Mouse (Mus musculus): Measurements from ENCODE around the gene Rfc1. TPM values are rescaled to one million over a fixed set of nuclear protein-coding genes. Genes with fewer than 3 reads are reported as not detected.

The Rfc1 gene
- polyA plus RNA-seq, 1 experiment from 2014 or later = 38.5 TPM

DNA sequence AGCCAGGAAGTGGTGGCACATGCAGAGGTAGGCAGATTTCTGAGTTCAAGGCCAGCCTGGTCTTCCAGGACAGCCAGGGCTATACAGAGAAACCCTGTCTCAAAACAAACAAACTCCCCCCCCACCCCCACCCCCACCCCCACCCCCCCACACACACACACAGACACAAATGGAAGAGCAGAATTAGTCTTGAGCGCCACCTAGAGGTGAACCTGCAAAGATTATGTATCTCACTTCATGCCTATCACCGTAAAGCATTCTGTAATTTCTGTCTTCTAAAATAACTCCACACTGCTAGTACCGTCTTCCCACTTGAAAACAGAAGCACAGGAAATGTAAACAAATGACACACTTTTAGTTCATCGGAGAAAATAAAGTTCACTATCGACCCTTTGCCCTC, 92.7 kb downstream of the Rfc1 start:
- H3K4me1 ChIP-seq (replicated peaks; ENCODE audit: control insufficient read depth, insufficient read depth, low read length) = no peaks in the 10 kb centered on the region
- ATAC-seq = peak; percentile 62

DNA sequence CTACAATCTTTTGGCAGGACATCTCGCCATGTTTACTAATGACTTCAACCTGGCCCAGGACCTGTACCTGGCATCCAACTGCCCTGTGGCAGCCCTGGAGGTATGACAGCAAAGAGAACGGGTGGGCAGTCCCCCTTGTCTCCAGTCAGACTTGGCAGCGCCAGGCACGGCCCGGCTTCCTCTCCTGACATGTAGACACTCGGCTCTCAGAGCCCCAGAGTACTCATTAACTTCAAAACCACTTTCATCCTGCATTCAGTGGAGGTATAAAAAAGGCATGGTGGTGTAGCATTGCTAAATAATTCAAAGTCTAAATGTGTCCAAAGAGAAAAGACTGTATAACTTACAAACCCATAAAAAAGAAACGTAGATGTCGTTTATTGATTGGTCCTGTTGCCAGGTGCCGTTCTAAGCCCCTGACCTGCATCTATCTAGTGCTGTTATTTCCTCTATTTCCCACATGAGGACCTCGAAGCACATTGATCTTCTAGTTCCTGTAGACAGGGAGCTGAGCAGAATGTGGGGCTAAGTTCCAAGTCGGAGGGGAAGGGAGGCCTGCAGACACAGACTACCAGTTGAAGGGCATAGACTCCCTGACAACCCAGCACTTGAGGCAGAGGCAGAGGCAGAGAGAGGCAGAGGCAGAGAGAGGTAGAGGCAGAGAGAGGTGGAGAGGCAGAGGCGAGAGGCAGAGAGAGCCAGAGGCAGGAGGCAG, 104.0 kb downstream of the Rfc1 start:
- H3K4me1 ChIP-seq (replicated peaks; ENCODE audit: control insufficient read depth, insufficient read depth, low read length) = 0 out of 2 replicates have a peak, but pooled peaks cover 2% of the 10 kb centered on the region
- no peaks in the 10 kb centered on the region for H3K27me3 ChIP-seq (replicated peaks; ENCODE audit: control insufficient read depth, insufficient read depth, low read length)
- H3K9ac ChIP-seq (replicated peaks; ENCODE audit: low read depth, low read length) = no peak overlapping the region
- H3K36me3 ChIP-seq (ENCODE audit: control insufficient read depth, insufficient read depth) = peaks cover 9% of the 10 kb centered on the region
- H3K27ac ChIP-seq (ENCODE audit: low read length) = no peak overlapping the region
- 56% methylated on average over 12 of the region's 12 CpGs for WGBS
- H3K9me3 ChIP-seq (ENCODE audit: control insufficient read depth, low read length) = no peaks in the 10 kb centered on the region
- no peak for ATAC-seq
- no peak overlapping the region for H3K4me3 ChIP-seq (replicated peaks; ENCODE audit: low read length)
- H3K4me2 ChIP-seq (ENCODE audit: low read length) = no peak overlapping the region

More for the DNA sequence above, 92.7 kb downstream of the Rfc1 start:
- H3K9me3 ChIP-seq (ENCODE audit: control insufficient read depth, low read length) = no peaks in the 10 kb centered on the region
- H3K36me3 ChIP-seq (ENCODE audit: control insufficient read depth, insufficient read depth) = 0 out of 2 replicates have a peak, but pooled peaks cover 3% of the 10 kb centered on the region
- no peak overlapping the region for H3K9ac ChIP-seq (replicated peaks; ENCODE audit: low read depth, low read length)
- no peak overlapping the region for H3K27ac ChIP-seq (ENCODE audit: low read length)
- H3K27me3 ChIP-seq (replicated peaks; ENCODE audit: control insufficient read depth, insufficient read depth, low read length) = no peaks in the 10 kb centered on the region
- WGBS = 44% methylated on average over 5 of the region's 5 CpGs
- no peak overlapping the region for H3K4me3 ChIP-seq (replicated peaks; ENCODE audit: low read length)
- H3K4me2 ChIP-seq (ENCODE audit: low read length) = no peak overlapping the region

DNA sequence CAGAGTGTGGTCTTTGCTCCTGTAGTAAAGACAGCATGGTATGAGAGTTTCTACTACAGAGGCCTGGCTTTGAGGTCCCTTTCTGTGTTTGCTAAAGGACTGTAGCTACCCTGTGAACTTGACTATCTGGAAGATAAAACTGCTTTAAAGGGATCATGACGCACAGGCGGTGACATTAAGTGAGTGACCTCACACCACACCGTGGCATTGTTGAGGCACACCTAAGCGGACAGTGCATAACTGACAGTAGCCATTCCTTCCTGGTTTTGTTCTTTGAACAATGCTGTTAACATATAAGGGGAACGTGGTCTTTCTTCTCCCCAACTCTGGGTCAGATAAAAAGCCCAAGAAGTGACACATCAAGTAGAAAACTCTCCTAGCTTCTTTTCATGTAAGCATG, 111.4 kb downstream of the Rfc1 start:
- Histone ChIP-seq H3K36me3 (ENCODE audit: control insufficient read depth, insufficient read depth) (peaks cover 2% of the 10 kb centered on the region; the same call in 1 of the 2 replicates), H3K4me2 (ENCODE audit: low read length) (no peak overlapping the region)

GRCm38 (mm10) chr5:65221037-65221436, 114.4 kb downstream of the Rfc1 start:
- H3K27me3 ChIP-seq (replicated peaks; ENCODE audit: control insufficient read depth, insufficient read depth, low read length) = no peaks in the 10 kb centered on the region
- no peak overlapping the region for H3K4me3 ChIP-seq (replicated peaks; ENCODE audit: low read length)
- whole genome bisulfite sequencing = 87% methylated on average over 7 of the region's 7 CpGs
- H3K27ac ChIP-seq (ENCODE audit: low read length) = no peak overlapping the region
- no peak for ATAC-seq
- no peak overlapping the region for H3K4me2 ChIP-seq (ENCODE audit: low read length)
- H3K9me3 ChIP-seq (ENCODE audit: control insufficient read depth, low read length) = no peaks in the 10 kb centered on the region
- H3K36me3 ChIP-seq (ENCODE audit: control insufficient read depth, insufficient read depth) = no peaks in the 10 kb centered on the region; the same call in 1 of the 2 replicates
- no peaks in the 10 kb centered on the region for H3K4me1 ChIP-seq (replicated peaks; ENCODE audit: control insufficient read depth, insufficient read depth, low read length)
- no peak overlapping the region for H3K9ac ChIP-seq (replicated peaks; ENCODE audit: low read depth, low read length)

More for the DNA sequence above, 111.4 kb downstream of the Rfc1 start:
- H3K9ac ChIP-seq (replicated peaks; ENCODE audit: low read depth, low read length) = no peak overlapping the region
- H3K27me3 ChIP-seq (replicated peaks; ENCODE audit: control insufficient read depth, insufficient read depth, low read length) = no peaks in the 10 kb centered on the region
- no peaks in the 10 kb centered on the region for H3K9me3 ChIP-seq (ENCODE audit: control insufficient read depth, low read length)
- no peaks in the 10 kb centered on the region for H3K4me1 ChIP-seq (replicated peaks; ENCODE audit: control insufficient read depth, insufficient read depth, low read length)
- ATAC-seq = no peak
- 91% methylated on average over 5 of the region's 5 CpGs for WGBS
- no peak overlapping the region for H3K4me3 ChIP-seq (replicated peaks; ENCODE audit: low read length)
- H3K27ac ChIP-seq (ENCODE audit: low read length) = no peak overlapping the region

- no peak overlapping the region for H3K27ac ChIP-seq (ENCODE audit: low read length)
- no peak overlapping the region for H3K9ac ChIP-seq (replicated peaks; ENCODE audit: low read depth, low read length)
- H3K4me2 ChIP-seq (ENCODE audit: low read length) = no peak overlapping the region
- ATAC-seq = no peak
- H3K27me3 ChIP-seq (replicated peaks; ENCODE audit: control insufficient read depth, insufficient read depth, low read length) = no peaks in the 10 kb centered on the region
- no peaks in the 10 kb centered on the region for H3K9me3 ChIP-seq (ENCODE audit: control insufficient read depth, low read length)
- no peaks in the 10 kb centered on the region for H3K4me1 ChIP-seq (replicated peaks; ENCODE audit: control insufficient read depth, insufficient read depth, low read length)
- no peak overlapping the region for H3K4me3 ChIP-seq (replicated peaks; ENCODE audit: low read length)
- H3K36me3 ChIP-seq (ENCODE audit: control insufficient read depth, insufficient read depth) = no peaks in the 10 kb centered on the region
- WGBS = 91% methylated on average over 11 of the region's 11 CpGs
Observed at GRCm38 (mm10) chr5:65217305-65218269, 117.9 kb downstream of the Rfc1 start.

DNA sequence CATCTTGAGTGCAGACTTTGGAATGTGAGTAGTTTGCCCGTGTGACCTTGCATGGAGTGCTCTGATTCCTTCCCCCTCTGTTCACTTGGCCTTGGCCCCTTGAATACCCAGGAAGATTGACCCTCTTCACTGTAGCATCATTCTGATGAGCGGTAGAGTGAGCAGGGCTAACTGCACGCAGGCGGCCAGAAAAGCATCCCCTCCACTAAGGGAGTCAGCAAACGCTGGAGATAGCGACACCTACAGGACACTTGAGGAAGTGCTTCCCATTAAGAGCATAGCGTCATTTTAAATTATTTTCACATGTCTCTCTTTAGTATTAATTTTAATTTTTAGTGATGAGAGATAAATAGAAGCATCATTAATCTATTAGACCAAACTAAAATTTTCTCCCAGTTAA, 122.1 kb downstream of the Rfc1 start:
- Histone ChIP-seq H3K9me3 (ENCODE audit: control insufficient read depth, low read length) (no peaks in the 10 kb centered on the region), H3K36me3 (ENCODE audit: control insufficient read depth, insufficient read depth) (no peaks in the 10 kb centered on the region), H3K27ac (ENCODE audit: low read length) (no peak overlapping the region), H3K4me1 (replicated peaks; ENCODE audit: control insufficient read depth, insufficient read depth, low read length) (no peaks in the 10 kb centered on the region), H3K9ac (replicated peaks; ENCODE audit: low read depth, low read length) (no peak overlapping the region), H3K27me3 (replicated peaks; ENCODE audit: control insufficient read depth, insufficient read depth, low read length) (no peaks in the 10 kb centered on the region), H3K4me3 (replicated peaks; ENCODE audit: low read length) (no peak overlapping the region), H3K4me2 (ENCODE audit: low read length) (no peak overlapping the region)
- WGBS = 17% methylated on average over 7 of the region's 7 CpGs
- ATAC-seq = no peak

Other genes with a start within 250 kb of the Rfc1 start
- gene Tmem156, start 243.5 kb downstream of the Rfc1 start, polyA plus RNA-seq (2015; fragmentation: Nextera tagmentation; extraction: Ambion mirVana) = 0.22 TPM in 1 of 2 replicates, not detected in the other
- 63.5 and 67.3 TPM in 2 replicates for gene Klhl5, start 228.1 kb downstream of the Rfc1 start, polyA plus RNA-seq (2015; fragmentation: Nextera tagmentation; extraction: Ambion mirVana)
- gene Wdr19, start 136.0 kb downstream of the Rfc1 start, polyA plus RNA-seq (2015; fragmentation: Nextera tagmentation; extraction: Ambion mirVana) = 13.6 and 14.9 TPM in 2 replicates
- gene Klb, start 12.6 kb upstream of the Rfc1 start, polyA plus RNA-seq (2015; fragmentation: Nextera tagmentation; extraction: Ambion mirVana) = 0.09 TPM in 1 of 2 replicates, not detected in the other
- gene Rpl9, start 55.8 kb upstream of the Rfc1 start, polyA plus RNA-seq (2015; fragmentation: Nextera tagmentation; extraction: Ambion mirVana) = 626 and 632 TPM in 2 replicates
- gene Lias, start 55.8 kb upstream of the Rfc1 start, polyA plus RNA-seq (2015; fragmentation: Nextera tagmentation; extraction: Ambion mirVana) = 61.9 and 67.1 TPM in 2 replicates
- 55.0 and 63.4 TPM in 2 replicates for gene Ugdh, start 100.3 kb upstream of the Rfc1 start, polyA plus RNA-seq (2015; fragmentation: Nextera tagmentation; extraction: Ambion mirVana)
- not detected in 2 replicates for gene Gm43552, start 157.2 kb upstream of the Rfc1 start, polyA plus RNA-seq (2015; fragmentation: Nextera tagmentation; extraction: Ambion mirVana)
- gene Smim14, start 201.5 kb upstream of the Rfc1 start, polyA plus RNA-seq (2015; fragmentation: Nextera tagmentation; extraction: Ambion mirVana) = 174 and 198 TPM in 2 replicates
- 188 and 191 TPM in 2 replicates for gene Ube2k, start 201.6 kb upstream of the Rfc1 start, polyA plus RNA-seq (2015; fragmentation: Nextera tagmentation; extraction: Ambion mirVana)

Measured in forebrain, embryonic 16.5 days (tissue).